Mouse (Mus musculus) hindbrain, postnatal 0 days (tissue): ENCODE measurements around the gene Cdadc1. TPM values are rescaled to one million over a fixed set of nuclear protein-coding genes. Genes with fewer than 3 reads are reported as not detected.
A peak's percentile ranks its signal among the peaks of the same experiment; 100 is the strongest.

Experiments used
- ATAC-seq: fragments of 200-750 bp; cut with Nextera tagmentation; 2 replicates; pipeline ENCODE4 v1.8.0; 2017; ENCODE audit warnings: mild to moderate bottlenecking, moderate TSS enrichment, moderate library complexity
- DNase-seq: peaks from one replicate; pipeline ENCODE4 v3.0.0-alpha.2; 2015; ENCODE audit warnings: low spot score
- H3K27ac ChIP-seq: fragments of 300-500 bp; sonication (generic); 2 replicates; pipeline ENCODE4 v1.5.1; 2014; ENCODE audit warnings: mild to moderate bottlenecking
- H3K27me3 ChIP-seq: fragments of 300-500 bp; sonication (generic); 2 replicates; pipeline ENCODE4 v1.6.1; 2014; ENCODE audit warnings: low read length, mixed read lengths; ENCODE audit not compliant: insufficient read depth
- H3K36me3 ChIP-seq: fragments of 300-500 bp; sonication (generic); 2 replicates; pipeline ENCODE4 v1.6.1; 2014; ENCODE audit warnings: low read length, mixed read lengths; ENCODE audit not compliant: insufficient read depth
- H3K4me1 ChIP-seq: fragments of 300-500 bp; sonication (generic); 2 replicates; pipeline ENCODE4 v1.6.1; 2014; ENCODE audit warnings: antibody characterized with exemption, low read length, mixed read lengths; ENCODE audit not compliant: insufficient read depth
- H3K4me2 ChIP-seq: fragments of 300-500 bp; sonication (generic); 2 replicates; pipeline ENCODE4 v1.6.1; 2014; ENCODE audit warnings: low read depth, mild to moderate bottlenecking, low read length, moderate library complexity, mixed read lengths
- H3K4me3 ChIP-seq: fragments of 300-500 bp; sonication (generic); 2 replicates; pipeline ENCODE4 v1.5.1; 2014; ENCODE audit warnings: low read length
- H3K9ac ChIP-seq: fragments of 300-500 bp; sonication (generic); replicated peaks from 2 replicates; pipeline ENCODE4 v1.6.1; 2014; ENCODE audit warnings: mild to moderate bottlenecking, low read length, moderate library complexity, mixed read lengths
- H3K9me3 ChIP-seq: fragments of 300-500 bp; sonication (generic); 2 replicates; pipeline ENCODE4 v1.6.1; 2016; ENCODE audit warnings: low read length, mixed read lengths
- CTCF ChIP-seq: IDR thresholded peaks from 2 replicates; pipeline ENCODE4 v1.5.1; 2016; ENCODE audit warnings: antibody characterized with exemption, control low read depth, low read depth
- WGBS: fragments of 180-500 bp; shearing (Covaris S2); extraction: QIAGEN DNeasy Blood & Tissue Kit; methylation state at CpG from one replicate; pipeline ENCODE4 v1.1.7; 2014; 5-methylcytosine and 5-hydroxymethylcytosine counted together
- polyA plus RNA-seq: library from polyadenylated mRNA; unstranded; fragments of >200 nt; fragmentation: Nextera tagmentation; extraction: Ambion mirVana; gene quantifications from 2 replicates; pipeline ENCODE4 v1.2.1, GENCODE M21; 2015
- total RNA-seq: library from RNA; depleted of rRNA; stranded (reverse); fragments of >200 nt; gene quantifications from 2 replicates; pipeline ENCODE4 v1.2.3, GENCODE M21; 2014; rRNA removed

Cdadc1 gene
- total RNA-seq, result 5.2 and 49.7 TPM in 2 replicates
- 36.3 and 38.1 TPM in 2 replicates for polyA plus RNA-seq

DNA sequence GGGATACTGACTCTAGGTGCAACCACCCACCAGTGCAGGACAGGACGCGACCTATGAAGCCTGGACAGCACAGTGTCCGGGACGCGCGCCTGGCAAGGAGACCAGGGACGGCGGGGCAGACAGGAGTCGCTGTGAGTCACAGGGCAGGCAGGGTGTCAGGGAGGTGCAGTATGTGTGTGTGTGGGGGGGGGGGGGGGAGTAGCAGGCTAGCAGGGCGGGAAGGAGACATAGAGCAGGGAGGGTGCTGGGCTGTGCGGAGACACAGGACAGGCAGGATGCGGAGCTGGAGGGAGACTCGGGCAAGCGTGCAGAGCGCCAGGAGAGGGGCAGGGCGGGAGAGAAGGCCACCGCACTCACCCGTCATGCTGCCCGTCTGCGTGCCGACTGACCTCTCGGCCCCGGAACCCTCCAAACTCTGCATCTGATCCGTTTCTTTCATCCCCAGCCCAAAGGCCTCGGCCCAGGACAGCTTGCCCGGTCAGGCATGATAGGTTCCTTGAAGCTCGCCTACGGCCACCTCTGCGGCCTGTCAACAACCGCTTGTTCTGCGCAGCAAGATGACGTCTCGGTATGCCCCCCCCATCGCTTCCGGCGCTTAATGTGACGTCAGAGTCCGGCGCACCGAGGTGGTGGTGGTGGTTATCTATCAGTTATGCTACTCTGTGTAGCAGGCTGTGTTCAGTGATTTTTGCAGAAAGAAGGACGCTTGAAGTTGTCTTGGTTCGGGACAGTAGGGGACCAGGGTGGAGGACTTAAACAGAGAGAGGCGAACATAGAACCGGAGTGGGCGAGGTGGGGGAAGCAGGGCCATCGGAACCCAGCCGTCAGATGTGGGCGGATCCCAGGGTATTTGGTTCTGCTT, at the start of gene Cdadc1:
Gene Cdadc1, minus strand, starts transcription at position 562 of the 862 bp plus-strand sequence.
- peak; percentile 39 for TF ChIP-seq CTCF
- peak within 1 kb of the TSS; percentile 91 for H3K9ac ChIP-seq
- under 1% methylated on average over 46 of the region's 48 CpGs for WGBS

DNA sequence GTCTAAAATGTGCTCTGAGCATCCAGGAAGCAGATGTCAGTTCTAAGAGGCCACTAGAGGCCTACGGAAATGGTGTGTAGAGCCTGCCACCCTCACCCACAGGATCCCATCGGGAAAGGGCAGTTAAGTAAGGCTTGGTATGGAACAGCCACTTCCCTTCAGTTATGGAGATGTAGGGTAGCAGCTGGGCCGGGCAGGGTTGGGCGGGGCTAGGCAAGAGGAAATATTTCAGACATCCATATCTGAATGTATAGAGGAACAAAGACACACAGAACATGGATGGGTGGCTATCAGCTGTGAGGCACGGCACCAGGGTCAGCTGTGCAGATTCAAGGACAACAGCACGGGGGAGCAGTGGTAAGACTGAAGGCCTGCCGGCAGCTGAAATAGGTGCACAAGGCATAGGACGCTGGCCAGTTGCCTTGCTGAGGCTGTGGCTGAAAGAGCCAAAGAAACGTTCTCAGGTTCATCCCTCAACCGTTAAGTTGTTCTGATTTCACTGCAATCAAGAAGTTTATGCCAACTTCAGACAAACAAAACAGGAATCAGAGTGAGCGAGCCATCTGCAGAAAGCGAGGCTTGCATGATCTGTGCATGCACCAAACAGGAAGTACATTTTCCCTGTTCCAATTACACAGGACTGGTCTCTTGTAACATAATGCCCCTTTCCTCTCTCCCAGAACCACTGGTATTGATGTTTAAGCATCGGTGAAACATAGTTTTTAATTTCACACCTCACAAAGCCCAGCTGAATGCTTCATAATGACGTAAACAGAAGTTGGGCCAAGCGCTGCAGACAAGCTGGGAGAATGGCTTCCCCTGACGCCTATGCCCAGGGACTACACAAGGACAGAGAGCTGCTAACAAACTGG, 49.3 kb upstream of the Cdadc1 start:
- Histone ChIP-seq H3K4me3 (no peak overlapping the region), H3K27ac (no peak overlapping the region), H3K9me3 (no peaks in the 10 kb centered on the region), H3K36me3 (no peaks in the 10 kb centered on the region), H3K27me3 (no peaks in the 10 kb centered on the region), H3K4me2 (no peak overlapping the region), H3K9ac (no peak overlapping the region), H3K4me1 (no peaks in the 10 kb centered on the region)
- no peak for TF ChIP-seq CTCF
- 73% methylated on average over 16 of the region's 16 CpGs for WGBS
- DNase-seq, result no peak
- ATAC-seq, result no peak

More for the DNA sequence above, at the start of gene Cdadc1:
- 0 out of 2 replicates have a peak, but pooled peaks cover 7% of the 10 kb centered on the region for H3K4me1 ChIP-seq
- H3K4me3 ChIP-seq, result peak within 1 kb of the TSS; percentile 86
- ATAC-seq (peak; percentile 97), DNase-seq (peak; percentile 95)
- no peaks in the 10 kb centered on the region for H3K36me3 ChIP-seq
- 0 out of 2 replicates have a peak, but pooled peaks cover 4% of the 10 kb centered on the region for H3K27me3 ChIP-seq
- peak within 1 kb of the TSS; percentile 91 for H3K4me2 ChIP-seq
- H3K27ac ChIP-seq, result peak within 1 kb of the TSS; percentile 75
- no peaks in the 10 kb centered on the region for H3K9me3 ChIP-seq

DNA sequence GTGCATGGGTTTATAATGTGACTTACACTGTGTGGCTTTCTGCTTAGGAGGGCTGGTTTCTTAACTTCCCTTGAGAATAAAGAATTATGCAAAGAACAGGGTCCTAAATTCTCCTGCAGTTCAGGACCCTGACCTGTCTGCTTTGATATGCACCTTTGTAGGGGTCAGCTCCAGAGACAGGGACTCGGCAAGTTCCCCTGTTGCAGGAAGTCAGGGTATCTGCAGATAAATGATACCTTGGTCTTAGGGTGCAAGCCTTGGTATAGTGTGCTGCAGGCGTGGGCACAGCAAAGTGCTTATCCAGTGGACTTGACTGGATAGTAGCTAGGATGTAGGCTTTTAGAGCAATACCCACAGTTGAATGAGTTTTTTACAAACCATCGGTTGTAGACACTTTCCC, 47.1 kb upstream of the Cdadc1 start:
- H3K9me3 ChIP-seq, result no peaks in the 10 kb centered on the region
- H3K27me3 ChIP-seq, result no peaks in the 10 kb centered on the region
- DNase-seq (no peak), ATAC-seq (no peak)
- 80% methylated on average over 3 of the region's 3 CpGs for WGBS
- H3K4me2 ChIP-seq, result no peak overlapping the region
- no peaks in the 10 kb centered on the region for H3K4me1 ChIP-seq
- H3K9ac ChIP-seq, result no peak overlapping the region
- no peak for TF ChIP-seq CTCF
- no peak overlapping the region for H3K27ac ChIP-seq
- no peaks in the 10 kb centered on the region for H3K36me3 ChIP-seq
- no peak overlapping the region for H3K4me3 ChIP-seq

DNA sequence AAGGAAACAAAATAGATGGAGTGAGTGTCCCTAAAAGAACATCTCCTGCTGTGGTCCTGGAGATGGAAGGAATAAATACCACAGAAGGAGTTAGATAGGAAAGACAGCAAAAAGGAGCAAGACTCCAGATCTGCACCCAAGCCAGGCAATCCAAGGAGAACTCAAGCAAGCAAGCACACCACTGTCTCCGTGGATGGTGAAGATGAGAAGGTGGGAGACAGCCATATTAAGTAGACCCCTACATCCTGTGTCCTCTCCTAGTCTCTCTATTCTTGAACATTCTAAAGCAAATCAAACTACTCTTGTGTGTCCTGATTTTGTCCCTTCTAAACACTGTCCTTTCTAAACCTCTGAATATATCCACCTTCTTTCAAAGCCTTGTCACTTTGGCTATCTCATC, 46.4 kb upstream of the Cdadc1 start:
- 94% methylated on average over 1 of the region's 1 CpGs for WGBS
- TF ChIP-seq CTCF, result no peak

DNA sequence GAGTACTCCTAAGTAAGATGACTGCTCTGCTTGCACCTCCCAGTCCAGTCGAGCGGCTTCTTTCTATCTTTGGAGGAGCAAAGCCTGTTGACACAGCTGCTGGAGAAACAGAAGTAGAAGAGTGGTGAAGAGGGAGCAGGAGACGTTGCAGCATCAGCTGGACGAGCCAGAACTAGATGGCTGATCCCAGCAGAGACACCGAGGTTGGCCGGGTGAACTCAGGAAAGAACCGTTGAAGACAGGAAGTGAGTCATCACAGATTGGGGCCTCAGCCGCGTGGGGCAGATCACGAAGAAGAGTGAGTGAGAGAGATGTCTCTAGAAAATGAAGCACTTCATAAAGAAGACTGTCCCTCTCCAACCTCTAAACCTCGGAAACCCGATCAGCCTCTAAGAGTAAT, 45.8 kb upstream of the Cdadc1 start:
- Histone ChIP-seq H3K9me3 (no peaks in the 10 kb centered on the region), H3K4me1 (no peaks in the 10 kb centered on the region), H3K4me3 (no peak overlapping the region), H3K9ac (no peak overlapping the region), H3K27me3 (no peaks in the 10 kb centered on the region), H3K4me2 (no peak overlapping the region), H3K36me3 (no peaks in the 10 kb centered on the region), H3K27ac (no peak overlapping the region)
- TF ChIP-seq CTCF, result no peak
- DNase-seq, result no peak
- ATAC-seq, result no peak
- 81% methylated on average over 12 of the region's 12 CpGs for WGBS

More for the DNA sequence above, 46.4 kb upstream of the Cdadc1 start:
- DNase-seq, result no peak
- Histone ChIP-seq H3K27me3 (no peaks in the 10 kb centered on the region), H3K4me1 (no peaks in the 10 kb centered on the region), H3K9ac (no peak overlapping the region), H3K4me2 (no peak overlapping the region), H3K36me3 (no peaks in the 10 kb centered on the region), H3K27ac (no peak overlapping the region), H3K9me3 (no peaks in the 10 kb centered on the region), H3K4me3 (no peak overlapping the region)
- no peak for ATAC-seq

DNA sequence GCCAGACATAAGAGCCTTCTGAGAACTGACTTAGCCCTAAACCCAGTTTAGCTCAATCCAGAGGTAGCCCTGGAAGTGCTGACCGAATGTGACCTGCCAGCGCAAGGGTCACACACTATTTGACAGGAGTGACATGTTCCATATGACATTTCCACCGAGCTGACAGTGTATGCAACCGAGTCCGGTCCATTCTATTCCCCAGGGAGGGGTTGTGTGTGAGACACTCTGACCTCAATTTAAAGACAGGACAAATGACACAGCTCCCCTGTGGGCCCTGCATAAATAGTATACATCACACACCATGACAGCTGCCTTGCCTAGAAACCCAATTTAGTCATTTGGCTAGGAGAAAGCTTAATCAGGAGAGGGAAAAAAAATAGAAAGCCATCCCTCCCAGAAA, 44.1 kb upstream of the Cdadc1 start:
- Histone ChIP-seq H3K9ac (no peak overlapping the region), H3K27ac (no peak overlapping the region), H3K4me1 (no peaks in the 10 kb centered on the region), H3K4me3 (no peak overlapping the region), H3K4me2 (no peak overlapping the region), H3K27me3 (no peaks in the 10 kb centered on the region), H3K36me3 (no peaks in the 10 kb centered on the region), H3K9me3 (no peaks in the 10 kb centered on the region)
- peak; percentile 29; the same call in 1 of the 2 replicates for ATAC-seq
- DNase-seq, result no peak
- no peak for TF ChIP-seq CTCF
- 29% methylated on average over 5 of the region's 5 CpGs for WGBS
